Mouse (Mus musculus) C2C12 (cell line): ENCODE data around the gene Olfr450.

Experiments
- CEBPB ChIP-seq: IDR thresholded peaks from one replicate; pipeline ENCODE4 v1.6.1; 2011; ENCODE audit warnings: low read depth, mild to moderate bottlenecking, control low read depth, moderate library complexity
- CTCF ChIP-seq: IDR thresholded peaks from one replicate; pipeline ENCODE4 v1.5.1; 2011; ENCODE audit not compliant: control insufficient read depth, insufficient read depth, insufficient read length
- MAX ChIP-seq: IDR thresholded peaks from one replicate; pipeline ENCODE4 v1.6.1; 2011; ENCODE audit warnings: mild to moderate bottlenecking, control low read depth

- TF ChIP-seq CTCF (no peak), CEBPB (no peak), MAX (no peak)
Observed at GRCm38 (mm10) chr6:42790247-42790948, 21.3 kb upstream of the Olfr450 start.
